Comparison of ENCODE assay signal across 8 mouse cellular contexts in the genomic region with DNA sequence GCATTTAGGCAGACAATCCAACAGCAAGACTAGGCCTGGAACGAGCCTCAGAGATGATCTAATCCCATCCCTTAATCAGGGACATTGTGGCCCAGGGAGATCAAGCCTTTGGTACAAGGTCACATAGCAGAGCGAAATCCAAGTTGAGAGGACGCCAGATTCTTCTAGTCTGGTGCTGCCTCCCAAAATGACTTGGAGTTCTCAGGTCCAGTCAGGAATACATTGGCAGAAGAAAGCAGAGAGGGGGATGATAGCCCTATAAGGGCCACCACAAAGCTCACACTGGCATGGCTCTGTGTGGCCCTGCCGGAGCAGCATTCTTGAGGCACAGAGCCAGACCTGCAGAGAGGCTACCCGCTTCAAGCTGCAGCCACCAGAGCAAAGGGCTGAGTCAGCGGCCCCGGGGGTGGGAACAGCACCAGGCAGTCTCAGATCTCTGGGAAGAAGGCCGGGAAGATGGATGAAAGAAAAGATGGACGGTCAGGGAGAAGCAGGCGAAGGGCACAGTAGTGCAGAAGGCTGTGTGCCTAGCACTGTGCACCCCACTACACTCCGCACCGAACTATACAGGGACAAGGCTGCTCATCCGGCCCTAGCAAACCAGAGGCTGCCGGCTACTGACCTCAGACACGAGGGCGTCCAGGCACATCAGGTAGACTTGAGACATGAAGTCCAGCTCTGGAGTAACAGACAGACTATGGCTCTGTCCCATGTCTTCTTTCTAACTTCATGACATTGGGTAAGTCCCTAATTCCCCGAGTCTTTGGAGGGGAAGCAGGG. TPM values are rescaled to one million over a fixed set of nuclear protein-coding genes. Genes with fewer than 3 reads are reported as not detected.
DNase-seq lines count a peak whose midpoint lies in the region; ATAC-seq and TF ChIP-seq lines count a peak whose summit lies in the region.

C1qtnf6 (minus strand) TSS at position 746 of the 780 bp plus-strand sequence.

- DNase-seq in cerebellum, adult 11-12 months = peak; percentile 77
- DNase-seq in cerebellum, adult 18-20 months = peak; percentile 74 to 78
- peak; percentile 79 for DNase-seq in gastrocnemius, postnatal 25 days
- peak; percentile 56 to 66 for DNase-seq in lung, adult 18-20 months
- DNase-seq in stomach, postnatal 0 days (ENCODE audit: low spot score) = peak; percentile 51
- no peak for DNase-seq in embryo, embryonic 10 days (ENCODE audit: low spot score)

- H3K4me3 ChIP-seq in intestine, embryonic 15.5 days (replicated peaks) = peak within 1 kb of the TSS; percentile 21
- H3K4me3 ChIP-seq in stomach, postnatal 0 days (ENCODE audit: low read depth, low read length) = no peak within 1 kb of the TSS

- H3K4me2 ChIP-seq in intestine, embryonic 15.5 days (replicated peaks) = peak within 1 kb of the TSS; percentile 59
- H3K4me2 ChIP-seq in stomach, postnatal 0 days (replicated peaks; ENCODE audit: low read depth) = peak within 1 kb of the TSS; percentile 40

- no peaks in the 10 kb centered on the region for H3K36me3 ChIP-seq in intestine, embryonic 15.5 days
- H3K36me3 ChIP-seq in stomach, postnatal 0 days (ENCODE audit: control insufficient read depth, insufficient read depth, low read length) = no peaks in the 10 kb centered on the region

- H3K27me3 ChIP-seq in intestine, embryonic 15.5 days (replicated peaks) = no peaks in the 10 kb centered on the region
- no peaks in the 10 kb centered on the region for H3K27me3 ChIP-seq in stomach, postnatal 0 days (ENCODE audit: control insufficient read depth, insufficient read depth, low read length)

- peaks cover 35% of the 10 kb centered on the region for H3K4me1 ChIP-seq in intestine, embryonic 15.5 days (replicated peaks)
- H3K4me1 ChIP-seq in stomach, postnatal 0 days (replicated peaks; ENCODE audit: control insufficient read depth, insufficient read depth) = peaks cover 19% of the 10 kb centered on the region

- no peak for TF ChIP-seq EP300 in stomach, postnatal 0 days (optimal IDR thresholded peaks at IDR 0.05)

- no peaks in the 10 kb centered on the region for H3K9me3 ChIP-seq in intestine, embryonic 15.5 days
- no peaks in the 10 kb centered on the region for H3K9me3 ChIP-seq in stomach, postnatal 0 days (ENCODE audit: control insufficient read depth, low read length)

- WGBS in intestine, embryonic 15.5 days = 67% methylated on average over 17 of the region's 17 CpGs
- 53% methylated on average over 17 of the region's 17 CpGs for WGBS in stomach, postnatal 0 days

- H3K9ac ChIP-seq in intestine, embryonic 15.5 days = peak within 1 kb of the TSS; percentile 62
- H3K9ac ChIP-seq in stomach, postnatal 0 days (ENCODE audit: low read length) = peak within 1 kb of the TSS; percentile 65

- no peak for TF ChIP-seq CTCF in stomach, postnatal 0 days (IDR thresholded peaks at IDR 0.05; ENCODE audit: low read depth)

- ATAC-seq in cerebellum, adult (ENCODE audit: insufficient number of reproducible peaks, low FRiP score, low TSS enrichment) = no peak
- ATAC-seq in intestine, embryonic 15.5 days = no peak
- no peak for ATAC-seq in stomach, postnatal 0 days (ENCODE audit: low FRiP score, low TSS enrichment)

- H3K27ac ChIP-seq in intestine, embryonic 15.5 days = peak within 1 kb of the TSS; percentile 79
- peak within 1 kb of the TSS; percentile 92 for H3K27ac ChIP-seq in stomach, postnatal 0 days (replicated peaks)

RNA-seq across cellular contexts. Expression of gene C1qtnf6, which starts in this region (rescaled TPM):
- 10 to 100 TPM; 16.4 to 16.8 TPM for total RNA-seq in gastrocnemius, postnatal 25 days (2021)
- polyA plus RNA-seq in intestine, embryonic 15.5 days (2015; fragmentation: Nextera tagmentation; extraction: Ambion mirVana) = 22.0 and 22.3 TPM in 2 replicates
- polyA plus RNA-seq in stomach, postnatal 0 days (2015; fragmentation: Nextera tagmentation; extraction: Ambion mirVana) = 20.2 and 24.6 TPM in 2 replicates
